Mouse (Mus musculus): ENCODE data around the gene Zranb1. TPM values are rescaled to one million over a fixed set of nuclear protein-coding genes. Genes with fewer than 3 reads are reported as not detected.

The Zranb1 gene
- total and polyA plus RNA-seq, 3 experiments = 8.2 to 37.2 (median 31.5) TPM

GRCm38 (mm10) chr7:132950613-132951012 lies 19.7 kb downstream of the Zranb1 start:
- 64% methylated on average over 3 of the region's 3 CpGs for WGBS
- intact Hi-C loops (cut with DNase I) = no loop called here
- no peak overlapping the region for H3K4me3 ChIP-seq

GRCm38 (mm10) chr7:132964395-132964794 lies 33.5 kb downstream of the Zranb1 start:
- no peak overlapping the region for H3K4me3 ChIP-seq
- peaks cover 3% of the 10 kb centered on the region for H3K79me2 ChIP-seq (replicated peaks; ENCODE audit: control insufficient read depth, insufficient read depth, low read length)
- no peak for DNase-seq
- peaks cover 1% of the 10 kb centered on the region for H3K4me1 ChIP-seq (ENCODE audit: control insufficient read depth, insufficient read depth, low read length)
- no peak overlapping the region for H3K27ac ChIP-seq
- intact Hi-C loops (cut with DNase I) = no loop called here
- no peak for TF ChIP-seq EP300 (IDR thresholded peaks at IDR 0.05; ENCODE audit: insufficient read depth, low read depth, low read length)
- TF ChIP-seq POLR2A (IDR thresholded peaks at IDR 0.05; ENCODE audit: insufficient read depth, low read depth, low read length) = no peak
- no peak for TF ChIP-seq CTCF (IDR thresholded peaks at IDR 0.05)
- H3K9ac ChIP-seq (ENCODE audit: low read depth, low read length) = no peak overlapping the region
- 84% methylated on average over 3 of the region's 3 CpGs for WGBS
- peaks cover 10% of the 10 kb centered on the region for H3K36me3 ChIP-seq (ENCODE audit: control insufficient read depth, insufficient read depth, low read length)
- H3K27me3 ChIP-seq (ENCODE audit: control insufficient read depth, insufficient read depth, low read length) = no peaks in the 10 kb centered on the region

More at GRCm38 (mm10) chr7:132950613-132951012, 19.7 kb downstream of the Zranb1 start:
- no peak for DNase-seq
- H3K36me3 ChIP-seq (ENCODE audit: control insufficient read depth, insufficient read depth, low read length) = peaks cover 25% of the 10 kb centered on the region
- TF ChIP-seq CTCF (IDR thresholded peaks at IDR 0.05) (no peak), POLR2A (IDR thresholded peaks at IDR 0.05; ENCODE audit: insufficient read depth, low read depth, low read length) (no peak), EP300 (IDR thresholded peaks at IDR 0.05; ENCODE audit: insufficient read depth, low read depth, low read length) (no peak)
- peaks cover 5% of the 10 kb centered on the region for H3K79me2 ChIP-seq (replicated peaks; ENCODE audit: control insufficient read depth, insufficient read depth, low read length)
- no peak overlapping the region; the same call in 1 of the 2 replicates for H3K27ac ChIP-seq
- peaks cover 5% of the 10 kb centered on the region for H3K4me1 ChIP-seq (ENCODE audit: control insufficient read depth, insufficient read depth, low read length)
- no peaks in the 10 kb centered on the region for H3K27me3 ChIP-seq (ENCODE audit: control insufficient read depth, insufficient read depth, low read length)
- no peak overlapping the region for H3K9ac ChIP-seq (ENCODE audit: low read depth, low read length)

DNA sequence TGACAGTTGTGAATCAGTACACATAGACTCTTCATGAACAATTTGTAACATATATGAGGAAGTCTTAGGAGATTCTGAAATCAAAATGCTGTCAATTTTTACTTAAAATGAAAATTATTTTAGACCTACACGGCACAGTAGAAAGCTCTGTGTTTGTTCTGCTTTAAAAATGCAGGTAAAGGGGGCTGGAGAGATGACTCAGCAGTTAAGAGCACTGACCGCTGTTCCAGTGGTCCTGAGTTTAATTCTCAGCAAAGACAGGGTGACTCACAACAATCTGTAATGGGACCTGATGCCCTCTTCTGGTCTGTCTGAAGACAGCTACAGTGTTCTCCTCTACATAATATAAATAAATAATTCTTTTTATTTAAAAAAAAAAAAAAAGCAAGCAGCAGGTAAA lies 34.8 kb downstream of the Zranb1 start:
- DNase-seq = no peak
- no peak overlapping the region for H3K9ac ChIP-seq (ENCODE audit: low read depth, low read length)
- no peak for TF ChIP-seq POLR2A (IDR thresholded peaks at IDR 0.05; ENCODE audit: insufficient read depth, low read depth, low read length)
- TF ChIP-seq CTCF (IDR thresholded peaks at IDR 0.05) = peak; percentile 36
- no peak for TF ChIP-seq EP300 (IDR thresholded peaks at IDR 0.05; ENCODE audit: insufficient read depth, low read depth, low read length)
- no peak overlapping the region for H3K4me3 ChIP-seq
- H3K4me1 ChIP-seq (ENCODE audit: control insufficient read depth, insufficient read depth, low read length) = peaks cover 1% of the 10 kb centered on the region; the same call in 1 of the 2 replicates
- peaks cover 3% of the 10 kb centered on the region for H3K79me2 ChIP-seq (replicated peaks; ENCODE audit: control insufficient read depth, insufficient read depth, low read length)
- no peak overlapping the region for H3K27ac ChIP-seq
- H3K27me3 ChIP-seq (ENCODE audit: control insufficient read depth, insufficient read depth, low read length) = no peaks in the 10 kb centered on the region
- intact Hi-C loops (cut with DNase I) = no loop called here
- H3K36me3 ChIP-seq (ENCODE audit: control insufficient read depth, insufficient read depth, low read length) = peaks cover 9% of the 10 kb centered on the region
- 89% methylated on average over 2 of the region's 2 CpGs for WGBS

DNA sequence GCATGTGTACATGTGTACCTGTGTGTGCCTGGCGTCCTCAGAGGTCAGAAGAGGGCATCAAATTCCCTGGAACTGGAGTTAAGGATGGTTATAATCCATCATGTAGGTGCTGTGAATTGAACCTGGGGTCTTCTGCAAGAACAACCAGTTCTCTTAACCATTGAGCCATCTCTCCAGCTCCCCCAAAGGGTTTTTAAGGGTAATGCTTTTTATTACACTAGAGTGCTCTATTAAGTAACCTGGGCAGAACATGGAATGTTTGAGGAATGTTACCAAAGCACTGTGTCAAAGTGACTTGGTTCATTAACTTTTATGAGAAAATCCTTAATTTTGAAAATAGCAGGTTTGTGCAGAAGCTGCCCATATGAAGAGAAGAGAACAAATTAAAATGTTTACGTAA lies 41.1 kb downstream of the Zranb1 start:
- H3K27ac ChIP-seq = no peak overlapping the region
- intact Hi-C loops (cut with DNase I) = loop anchor here (5.0 kb wide), 1 partner anchor 90 kb away; no protein-coding TSS in a partner anchor
- peaks cover 2% of the 10 kb centered on the region for H3K36me3 ChIP-seq (ENCODE audit: control insufficient read depth, insufficient read depth, low read length)
- H3K9ac ChIP-seq (ENCODE audit: low read depth, low read length) = no peak overlapping the region
- 0 out of 2 replicates have a peak, but pooled peaks cover 3% of the 10 kb centered on the region for H3K79me2 ChIP-seq (replicated peaks; ENCODE audit: control insufficient read depth, insufficient read depth, low read length)
- H3K4me1 ChIP-seq (ENCODE audit: control insufficient read depth, insufficient read depth, low read length) = no peaks in the 10 kb centered on the region
- no peak overlapping the region for H3K4me3 ChIP-seq
- no peak for DNase-seq
- TF ChIP-seq POLR2A (IDR thresholded peaks at IDR 0.05; ENCODE audit: insufficient read depth, low read depth, low read length) (no peak), EP300 (IDR thresholded peaks at IDR 0.05; ENCODE audit: insufficient read depth, low read depth, low read length) (no peak), CTCF (IDR thresholded peaks at IDR 0.05) (peak; percentile 34; the same call in 1 of the 2 replicates)
- H3K27me3 ChIP-seq (ENCODE audit: control insufficient read depth, insufficient read depth, low read length) = no peaks in the 10 kb centered on the region
- WGBS = 96% methylated on average over 2 of the region's 2 CpGs

DNA sequence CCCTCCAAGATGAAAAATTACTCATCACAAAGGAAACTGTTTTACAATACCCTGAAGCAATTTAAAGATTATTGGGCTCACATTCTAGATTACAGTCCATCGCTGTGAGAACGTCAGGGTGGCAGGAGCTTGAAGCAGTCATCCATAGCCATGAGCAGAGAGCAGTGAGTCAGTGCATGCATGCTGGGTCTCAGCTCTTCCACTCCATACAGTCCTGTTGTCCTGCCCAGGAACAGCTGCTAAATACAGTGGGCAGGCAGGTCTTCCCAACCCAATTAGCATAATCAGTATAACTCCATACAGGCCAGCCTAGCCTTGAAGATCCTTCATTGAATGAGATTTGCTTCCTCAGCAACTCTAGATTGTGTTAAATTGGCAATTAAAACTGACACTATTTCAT lies 45.1 kb downstream of the Zranb1 start:
- WGBS = 81% methylated on average over 2 of the region's 2 CpGs
- Histone ChIP-seq H3K9ac (ENCODE audit: low read depth, low read length) (no peak overlapping the region), H3K27ac (no peak overlapping the region), H3K4me1 (ENCODE audit: control insufficient read depth, insufficient read depth, low read length) (no peaks in the 10 kb centered on the region), H3K4me3 (no peak overlapping the region), H3K36me3 (ENCODE audit: control insufficient read depth, insufficient read depth, low read length) (peaks cover 2% of the 10 kb centered on the region; the same call in 1 of the 2 replicates), H3K27me3 (ENCODE audit: control insufficient read depth, insufficient read depth, low read length) (no peaks in the 10 kb centered on the region), H3K79me2 (replicated peaks; ENCODE audit: control insufficient read depth, insufficient read depth, low read length) (peaks cover 4% of the 10 kb centered on the region; the same call in 1 of the 2 replicates)
- intact Hi-C loops (cut with DNase I) = no loop called here
- no peak for DNase-seq
- TF ChIP-seq POLR2A (IDR thresholded peaks at IDR 0.05; ENCODE audit: insufficient read depth, low read depth, low read length) = no peak
- no peak for TF ChIP-seq EP300 (IDR thresholded peaks at IDR 0.05; ENCODE audit: insufficient read depth, low read depth, low read length)
- TF ChIP-seq CTCF (IDR thresholded peaks at IDR 0.05) = no peak

- no peak for TF ChIP-seq EP300 (IDR thresholded peaks at IDR 0.05; ENCODE audit: insufficient read depth, low read depth, low read length)
- TF ChIP-seq CTCF (IDR thresholded peaks at IDR 0.05) = no peak
- no peak for TF ChIP-seq POLR2A (IDR thresholded peaks at IDR 0.05; ENCODE audit: insufficient read depth, low read depth, low read length)
- WGBS = 89% methylated on average over 2 of the region's 2 CpGs
- H3K4me1 ChIP-seq (ENCODE audit: control insufficient read depth, insufficient read depth, low read length) = peaks cover 2% of the 10 kb centered on the region
- no peak for DNase-seq
- peaks cover 4% of the 10 kb centered on the region; the same call in 1 of the 2 replicates for H3K79me2 ChIP-seq (replicated peaks; ENCODE audit: control insufficient read depth, insufficient read depth, low read length)
- H3K9ac ChIP-seq (ENCODE audit: low read depth, low read length) = no peak overlapping the region
- no peak overlapping the region for H3K4me3 ChIP-seq
- peaks cover 10% of the 10 kb centered on the region; the same call in 1 of the 2 replicates for H3K36me3 ChIP-seq (ENCODE audit: control insufficient read depth, insufficient read depth, low read length)
- H3K27me3 ChIP-seq (ENCODE audit: control insufficient read depth, insufficient read depth, low read length) = no peaks in the 10 kb centered on the region
- no peak overlapping the region for H3K27ac ChIP-seq
- intact Hi-C loops (cut with DNase I) = no loop called here
Observed at GRCm38 (mm10) chr7:132977981-132978380, 47.0 kb downstream of the Zranb1 start.

Measured in heart, adult 2 months (tissue).